Mouse (Mus musculus) cerebellum, adult 11-12 months (tissue): ENCODE measurements around the gene Sh3pxd2a.

ENCODE experiments used
- DNase-seq: peaks from one replicate; pipeline ENCODE4 v3.0.0; 2022

The Sh3pxd2a gene

DNA sequence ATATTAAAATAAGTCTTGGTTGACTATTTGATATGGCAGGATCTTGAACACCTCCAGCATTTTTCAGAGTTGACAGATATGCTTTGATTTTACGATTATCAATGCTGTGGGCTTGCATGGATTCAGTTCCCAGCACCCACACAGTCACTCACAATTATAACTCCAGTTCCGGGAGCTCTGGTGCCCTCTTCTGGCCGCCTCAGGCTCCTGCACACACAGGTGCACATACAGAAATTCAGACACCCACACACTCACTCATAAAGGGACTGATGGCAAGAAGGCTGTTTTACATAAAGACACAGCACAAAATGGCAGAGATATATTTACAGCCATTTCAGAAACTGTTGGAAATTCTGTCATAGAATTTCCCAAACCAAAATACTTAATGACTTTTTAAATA lies 25.0 kb upstream of the Sh3pxd2a start:
- no peak for DNase-seq

DNA sequence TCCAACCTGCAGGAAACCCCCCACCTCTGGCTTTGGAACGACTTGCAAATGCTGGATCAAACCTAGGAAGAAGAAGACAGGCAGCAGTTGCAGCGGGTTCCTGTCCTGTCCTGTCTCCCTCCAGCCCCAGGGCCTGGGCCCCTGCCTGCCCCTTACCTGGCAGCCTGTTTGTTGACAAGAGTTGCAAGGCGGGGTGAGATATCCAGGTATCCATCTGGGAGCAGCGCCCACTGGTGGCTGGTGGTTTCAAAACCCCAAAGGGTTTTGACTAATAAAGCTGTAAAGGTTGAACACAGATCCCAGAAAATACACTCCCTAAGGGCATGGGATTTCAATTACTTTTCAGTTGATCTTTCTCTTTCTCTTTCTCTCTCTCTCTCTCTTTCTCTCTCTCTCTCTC lies 24.0 kb upstream of the Sh3pxd2a start:
- no peak for DNase-seq

DNA sequence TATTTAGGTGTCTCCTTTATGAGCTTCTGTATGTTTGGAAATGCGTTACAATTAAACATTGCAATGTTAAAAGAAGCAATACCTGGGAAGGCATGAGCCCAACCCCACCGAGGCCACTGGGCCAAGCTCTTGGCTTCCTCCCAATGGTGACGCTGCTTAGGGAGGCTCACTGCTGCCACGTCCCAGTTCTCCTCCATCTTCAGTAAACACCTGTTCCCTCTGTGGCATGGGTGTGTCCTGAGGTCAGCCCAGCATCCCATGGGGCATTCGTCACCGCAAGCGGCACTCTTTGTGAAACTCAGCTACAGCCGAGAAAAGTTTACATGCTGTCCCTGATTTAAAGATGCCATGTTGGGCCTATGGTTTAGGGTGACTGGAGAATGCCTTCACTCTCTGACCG lies 23.4 kb upstream of the Sh3pxd2a start:
- DNase-seq, result no peak

DNA sequence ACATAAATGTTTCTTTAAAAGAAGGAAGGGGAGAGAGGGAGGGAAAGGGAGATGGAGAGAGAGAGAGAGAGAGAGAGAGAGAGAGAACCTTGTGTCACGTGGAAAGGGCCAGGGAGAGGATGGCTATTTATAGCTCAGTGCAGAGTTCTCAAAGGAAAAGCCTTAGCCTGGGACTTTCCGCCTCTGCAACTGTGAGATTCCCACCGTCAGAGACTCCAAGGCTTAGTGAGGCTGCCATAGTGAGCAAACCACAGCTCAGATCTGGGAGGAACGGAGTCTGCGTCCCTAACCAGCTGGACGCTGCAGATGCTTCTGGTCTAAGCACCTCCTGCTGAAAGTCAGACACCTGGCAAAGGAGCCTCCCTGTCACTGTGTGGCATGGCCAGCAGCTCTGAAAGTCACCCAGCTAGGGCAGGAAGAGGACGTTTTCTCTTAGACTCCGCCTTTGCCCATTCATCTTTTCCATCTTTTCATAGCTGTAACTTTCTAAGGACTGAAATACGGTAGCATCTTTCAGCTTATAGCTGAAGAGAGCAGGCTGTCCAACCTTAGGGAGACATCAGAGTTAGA lies 21.9 kb upstream of the Sh3pxd2a start:
- DNase-seq, result no peak

DNA sequence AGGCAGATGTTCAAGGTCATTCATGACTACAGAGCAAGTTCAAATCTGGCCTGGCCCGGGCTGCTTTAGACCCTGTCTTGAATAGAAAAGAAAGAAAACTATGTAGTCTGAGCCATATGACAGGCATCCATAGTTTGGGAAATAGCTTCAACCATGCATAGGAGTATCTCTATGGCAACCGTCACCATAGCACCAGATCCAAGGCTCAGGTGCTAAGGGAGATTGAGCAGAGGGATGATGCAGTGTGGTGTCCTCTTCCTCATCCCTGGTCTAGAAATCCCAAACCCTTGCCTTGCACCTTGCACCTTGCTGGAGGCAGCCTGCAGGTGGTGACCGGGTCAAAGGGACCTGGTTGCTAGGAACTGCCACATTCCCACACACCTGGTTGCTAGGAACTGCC lies 19.9 kb upstream of the Sh3pxd2a start:
- DNase-seq, result no peak

DNA sequence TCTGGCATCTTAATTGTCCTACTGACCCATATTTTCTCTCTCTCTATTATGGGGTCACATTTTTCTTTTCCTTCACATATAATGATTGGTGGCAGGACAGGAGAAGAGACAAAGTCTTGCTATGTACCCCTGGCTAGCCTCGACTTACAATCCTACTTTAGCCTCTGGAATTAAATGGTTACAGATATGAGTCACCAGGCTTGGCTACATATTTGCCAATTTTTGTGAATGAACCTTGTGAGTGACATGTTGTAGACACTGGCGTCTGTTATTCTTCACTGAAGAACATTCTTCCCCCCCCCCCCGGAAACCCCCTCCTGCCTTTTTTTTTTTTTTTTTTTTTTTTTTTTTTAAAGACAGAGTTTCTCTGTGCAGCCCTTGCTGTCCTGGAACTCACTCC lies 19.1 kb upstream of the Sh3pxd2a start:
- DNase-seq, result no peak

DNA sequence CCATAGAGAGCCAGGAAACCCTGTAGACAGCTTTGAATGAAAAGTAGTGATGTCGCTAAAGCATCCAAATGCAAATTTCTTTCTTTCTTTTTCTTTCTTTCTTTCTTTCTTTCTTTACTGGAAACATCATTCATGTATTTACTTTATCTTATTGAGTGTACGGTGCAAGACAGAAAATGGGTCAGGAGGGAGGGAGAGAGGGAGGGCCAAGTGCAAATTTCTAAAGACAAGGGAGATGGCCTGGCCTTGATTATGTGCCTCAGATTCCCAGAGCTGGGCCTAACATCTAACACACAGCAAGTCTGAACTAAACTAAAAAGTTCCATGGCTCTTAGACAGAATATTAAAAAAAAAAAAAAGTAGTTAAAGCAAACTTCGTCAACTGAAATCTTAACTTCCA lies 9.3 kb upstream of the Sh3pxd2a start:
- no peak for DNase-seq

DNA sequence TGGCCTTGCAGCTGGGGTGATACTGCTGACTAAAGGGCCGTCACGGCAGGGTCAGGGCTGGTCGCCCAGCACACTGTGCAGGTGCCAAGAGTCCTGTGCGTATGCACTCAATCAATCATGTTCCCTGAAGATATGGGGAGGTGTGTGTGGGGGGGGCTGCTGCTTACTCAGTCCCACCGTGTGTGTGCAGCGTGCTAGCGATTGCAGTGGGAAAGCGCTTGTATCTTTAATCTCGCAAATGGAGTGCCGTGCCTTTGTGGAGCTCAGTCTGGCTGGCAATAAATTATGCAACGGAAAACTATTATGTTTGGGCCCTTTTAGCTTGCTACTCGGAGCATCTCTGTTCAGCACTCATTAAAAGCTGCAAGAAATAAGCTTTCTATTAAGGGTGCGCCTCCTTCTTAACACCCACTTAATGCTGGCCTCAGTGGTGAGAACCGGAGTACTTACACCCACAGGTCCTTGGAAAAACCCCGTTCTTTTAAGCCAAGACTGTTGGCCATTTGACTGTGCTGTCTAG lies 8.7 kb upstream of the Sh3pxd2a start:
- DNase-seq, result no peak

DNA sequence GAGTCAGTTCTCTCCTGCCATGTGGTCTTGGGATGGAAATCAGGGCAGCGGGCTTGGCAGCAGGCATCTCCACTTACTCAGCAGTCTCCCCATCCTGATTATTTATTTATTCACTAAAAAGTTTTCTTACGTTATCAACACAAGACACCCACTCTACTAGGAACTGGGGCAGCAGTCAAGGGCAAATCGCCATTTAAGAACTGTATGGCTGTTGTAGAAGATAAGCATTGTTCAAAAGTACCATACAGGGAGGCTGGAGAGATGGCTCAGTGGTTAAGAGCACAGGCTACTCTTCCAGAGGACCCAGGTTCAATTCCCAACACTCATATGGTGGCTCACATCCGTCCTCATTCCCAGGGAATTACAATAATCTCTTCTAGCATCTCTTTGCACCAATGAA lies 7.6 kb upstream of the Sh3pxd2a start:
- no peak for DNase-seq

DNA sequence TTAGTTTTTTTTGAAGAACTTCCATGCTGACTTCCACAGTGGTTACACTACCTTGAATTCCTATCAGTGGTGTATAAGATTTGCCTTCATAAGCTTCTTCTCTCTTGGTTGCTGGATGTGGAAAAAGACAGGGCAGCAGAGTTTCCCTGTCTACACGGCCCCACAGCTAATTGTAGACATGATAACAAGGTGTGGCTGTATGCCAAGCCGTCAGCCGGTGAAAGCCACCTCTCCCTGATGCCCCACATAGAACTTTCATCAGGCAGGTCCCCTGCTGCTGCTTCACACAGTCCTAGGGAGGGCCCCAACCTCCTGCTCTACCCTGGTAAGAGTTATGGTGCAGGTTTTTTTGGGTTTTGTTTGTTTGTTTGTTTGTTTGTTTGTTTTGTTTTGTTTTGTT lies 4.5 kb upstream of the Sh3pxd2a start:
- DNase-seq, result no peak

DNA sequence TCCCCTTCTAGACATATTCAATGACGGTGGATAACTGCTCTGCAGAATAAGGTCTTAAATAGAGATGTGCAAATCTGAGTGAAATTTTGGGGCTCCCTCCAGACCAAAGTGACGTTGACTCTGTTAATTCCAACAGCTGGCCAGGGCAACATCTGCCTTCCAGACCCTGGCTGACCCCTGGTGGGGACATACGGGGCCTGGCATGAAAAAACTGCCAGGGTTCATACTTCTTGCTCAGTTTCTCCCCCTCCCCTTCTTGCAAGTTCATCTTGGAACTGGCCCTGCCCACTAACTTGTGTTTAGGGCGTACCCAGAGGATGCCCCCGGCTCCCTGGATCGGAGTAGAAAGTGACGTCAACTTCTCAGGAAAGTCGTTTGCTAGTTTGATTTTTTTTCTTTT lies 2.6 kb upstream of the Sh3pxd2a start:
- DNase-seq, result no peak

DNA sequence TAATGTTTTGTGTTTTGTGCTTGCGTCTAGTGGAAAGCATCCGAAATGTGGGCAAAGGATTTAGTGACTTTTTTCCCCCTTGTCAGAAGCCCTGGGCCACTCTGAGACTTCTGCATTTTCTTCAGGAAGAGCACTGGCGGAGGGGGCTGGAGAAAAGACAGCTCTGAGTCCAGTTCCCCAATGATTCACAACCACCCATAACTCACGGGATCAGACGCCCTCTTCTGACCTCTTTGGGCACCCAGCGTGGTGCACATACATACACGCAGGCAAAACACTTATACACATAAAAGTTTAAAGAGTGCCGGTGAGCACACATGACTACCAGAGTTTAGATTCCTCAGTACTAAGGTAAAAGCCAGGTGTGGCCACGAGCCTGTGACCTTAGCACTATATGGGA lies 1.3 kb upstream of the Sh3pxd2a start:
- no peak for DNase-seq

DNA sequence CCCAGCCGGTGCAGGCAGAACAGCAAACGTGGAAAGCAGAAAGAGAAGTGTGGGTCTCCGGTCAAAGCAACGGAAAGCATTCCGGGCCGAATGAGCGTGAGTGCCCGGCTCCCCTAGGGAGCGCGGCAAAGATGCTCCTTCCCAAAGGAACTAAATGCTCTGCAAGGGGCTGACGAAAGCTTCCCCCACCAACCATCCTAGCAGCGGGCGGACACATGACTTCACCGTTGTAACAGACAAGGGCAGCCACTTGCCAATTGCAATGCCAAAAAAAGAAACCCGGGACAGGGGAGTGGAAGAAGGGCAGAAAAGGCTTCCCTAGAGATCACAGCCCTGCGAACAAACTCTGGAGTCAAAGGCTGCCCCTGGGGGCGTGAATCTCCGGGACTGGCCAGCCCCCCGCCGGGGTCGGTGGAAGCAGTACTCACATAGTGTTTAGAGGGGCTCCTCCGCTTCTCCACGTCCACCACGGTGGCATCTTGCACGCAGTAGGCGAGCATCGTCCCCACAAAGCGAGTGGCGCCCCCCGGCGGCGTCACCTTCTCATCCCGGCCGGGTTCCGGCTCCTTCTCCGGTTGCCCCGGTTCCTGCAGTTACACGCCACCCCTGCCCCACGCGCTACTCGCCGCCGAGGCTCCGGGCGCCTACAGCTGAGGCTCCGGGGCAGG lies 431 bp downstream of the Sh3pxd2a start:
- DNase-seq, result peak; percentile 13

DNA sequence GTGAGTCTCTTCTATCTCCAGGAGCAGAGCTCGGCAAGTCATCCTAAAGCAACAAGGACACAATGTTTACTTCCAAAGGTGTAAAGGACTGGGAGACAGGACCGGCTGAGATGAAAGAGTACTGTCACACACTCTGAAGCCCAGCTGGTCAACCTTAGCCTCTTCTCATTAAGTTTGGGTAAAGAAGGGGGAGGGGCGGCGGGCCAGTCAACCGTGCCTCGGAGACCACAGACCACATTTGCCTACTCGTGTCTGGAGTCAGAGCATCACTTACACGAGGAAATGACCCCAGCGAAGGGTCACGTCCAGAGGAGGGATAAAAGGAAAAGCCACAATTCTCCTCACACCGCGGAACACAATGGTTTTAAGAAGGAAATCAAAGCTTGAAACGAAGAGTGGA lies 995 bp downstream of the Sh3pxd2a start:
- DNase-seq, result no peak

DNA sequence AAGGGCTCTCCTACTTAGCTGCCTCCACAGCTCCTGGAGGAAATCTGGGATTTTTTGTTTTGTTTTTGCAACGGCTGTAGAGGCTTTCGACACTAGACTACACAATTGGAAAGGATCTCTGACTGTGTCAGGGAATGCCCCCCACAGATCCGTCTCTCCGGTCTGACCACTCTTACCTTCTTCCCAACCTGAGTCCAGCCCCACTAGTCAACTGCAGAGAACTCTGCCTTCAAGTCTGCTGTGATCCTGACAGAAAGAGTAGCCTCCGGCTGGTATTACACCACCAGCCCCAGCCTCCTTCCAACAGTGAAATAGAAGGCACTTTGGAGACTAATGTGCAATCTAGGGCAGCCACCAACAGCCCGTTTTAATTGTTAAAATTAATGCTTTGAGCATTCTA lies 1.5 kb downstream of the Sh3pxd2a start:
- DNase-seq, result no peak

DNA sequence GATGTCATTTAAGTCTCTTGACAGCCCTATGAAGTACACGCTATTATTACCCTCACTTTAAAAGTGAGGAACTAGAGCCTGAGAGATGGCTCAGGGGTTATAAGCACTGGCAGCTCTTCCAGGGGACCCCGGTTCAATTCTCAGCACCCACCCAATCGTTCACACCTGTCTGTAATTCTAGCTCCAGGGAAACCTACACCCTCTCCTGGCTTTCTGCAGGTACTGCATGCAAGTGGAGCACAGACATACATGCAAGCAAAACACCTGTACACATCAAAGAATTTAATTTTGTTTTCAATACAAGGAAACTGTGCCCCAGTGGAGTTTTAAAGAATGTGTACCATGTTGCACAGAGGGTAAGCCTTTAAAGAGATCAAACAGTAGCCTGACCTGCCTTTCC lies 2.4 kb downstream of the Sh3pxd2a start:
- no peak for DNase-seq

DNA sequence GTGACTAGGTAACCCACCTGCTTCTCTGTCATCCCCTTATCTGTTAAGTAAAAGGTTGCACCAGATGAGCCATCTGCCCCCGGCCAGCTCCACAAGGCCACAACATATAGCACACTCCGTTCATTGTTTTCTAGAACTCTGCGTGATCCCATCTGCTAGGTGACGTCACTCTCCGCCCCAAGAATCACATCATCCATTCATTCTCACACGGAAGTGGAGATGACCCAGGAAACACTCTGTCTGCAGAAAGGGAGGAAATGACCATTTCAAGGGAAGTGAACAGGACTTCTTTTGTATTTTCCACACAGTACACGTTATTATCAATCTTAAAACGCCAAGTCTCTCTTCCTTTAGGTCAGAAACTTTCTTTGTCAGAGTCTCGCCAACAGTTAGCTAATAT lies 2.8 kb downstream of the Sh3pxd2a start:
- DNase-seq, result no peak

DNA sequence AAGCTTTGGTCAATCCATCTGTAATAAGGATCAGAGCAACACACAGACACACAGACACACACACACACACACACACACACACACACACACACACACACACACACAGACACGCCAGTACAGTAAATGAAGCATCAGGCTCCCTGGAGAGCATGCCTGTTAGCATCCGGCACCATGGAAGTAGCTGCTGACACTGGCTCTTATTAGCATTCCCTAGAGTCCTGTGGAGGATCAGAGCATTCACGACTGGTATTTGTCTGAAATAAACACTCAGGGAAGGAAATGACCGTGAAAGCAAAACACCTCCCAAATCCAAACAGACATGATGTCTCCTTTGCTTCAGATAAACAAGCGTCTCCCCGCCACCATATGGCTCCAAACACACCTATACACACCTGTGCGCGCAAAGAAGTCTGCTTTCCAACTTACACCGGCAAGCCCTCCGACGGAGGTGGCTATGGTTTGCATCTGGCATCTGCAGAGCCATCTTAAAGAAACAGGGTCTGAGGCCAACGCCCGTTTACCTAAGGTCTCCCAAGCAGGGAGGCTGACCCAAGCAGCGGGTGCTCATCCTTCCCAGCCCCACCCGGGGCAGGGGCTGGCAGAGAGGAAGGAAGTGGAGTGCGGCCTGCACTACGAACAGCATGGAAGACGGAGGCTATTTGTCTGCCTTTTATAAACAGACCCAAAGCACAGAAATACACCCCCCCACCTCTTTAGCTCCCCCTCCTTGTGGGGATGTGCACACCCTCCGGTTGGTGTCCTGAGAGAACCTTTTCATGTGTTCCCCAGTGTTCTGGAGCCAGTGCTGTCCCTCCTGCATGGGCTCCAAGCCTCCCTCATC lies 3.9 kb downstream of the Sh3pxd2a start:
- no peak for DNase-seq

DNA sequence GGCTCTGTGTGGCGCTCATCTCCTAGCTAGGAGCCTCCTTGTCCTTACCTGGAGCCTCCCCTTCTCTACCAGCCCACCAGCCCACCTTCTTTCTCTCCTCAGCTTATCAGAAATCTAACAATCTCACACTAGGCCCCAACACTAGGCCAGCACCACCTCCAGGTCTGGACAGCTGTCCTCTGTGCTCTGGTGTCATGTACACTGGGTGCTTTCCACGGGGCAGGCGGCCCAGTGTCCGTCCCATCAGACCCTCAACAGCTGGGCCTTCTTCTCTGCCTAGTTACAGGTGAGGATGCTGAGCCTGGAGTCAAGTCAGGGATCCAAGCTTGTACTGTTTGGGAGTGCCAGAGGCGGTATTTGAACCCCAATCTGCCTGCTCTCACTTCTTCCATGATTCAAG lies 5.0 kb downstream of the Sh3pxd2a start:
- DNase-seq, result no peak

DNA sequence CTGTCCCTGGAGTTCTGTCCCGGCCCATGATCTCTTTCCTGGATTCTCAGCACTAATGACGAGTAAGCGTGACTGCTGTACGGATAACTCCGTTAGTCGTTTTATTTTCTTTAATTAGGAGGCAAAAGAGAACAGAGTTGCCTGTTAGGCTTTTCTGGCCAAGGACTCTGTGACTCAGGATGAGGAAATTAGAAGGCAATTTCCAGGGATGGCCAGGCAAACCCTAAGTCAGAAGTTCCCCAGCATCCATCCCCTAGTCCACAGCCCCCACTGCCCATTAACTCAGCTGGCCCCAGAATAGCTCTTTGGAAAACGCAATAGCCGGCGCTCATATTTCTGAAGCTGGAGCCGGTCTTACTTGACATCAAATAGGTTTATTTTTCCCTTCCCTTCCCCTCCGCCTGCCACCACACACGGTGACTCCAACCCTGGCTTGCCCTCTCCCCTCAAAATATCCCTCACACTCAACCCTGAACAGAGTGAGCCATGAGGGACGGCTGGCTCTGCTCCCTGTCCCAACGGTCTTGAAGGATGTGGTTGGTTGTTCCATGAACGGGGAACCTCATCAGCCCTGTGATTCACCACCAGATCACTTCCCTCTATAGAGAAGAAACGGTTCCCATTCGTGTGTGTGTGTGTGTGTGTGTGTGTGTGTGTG lies 5.6 kb downstream of the Sh3pxd2a start:
- no peak for DNase-seq

DNA sequence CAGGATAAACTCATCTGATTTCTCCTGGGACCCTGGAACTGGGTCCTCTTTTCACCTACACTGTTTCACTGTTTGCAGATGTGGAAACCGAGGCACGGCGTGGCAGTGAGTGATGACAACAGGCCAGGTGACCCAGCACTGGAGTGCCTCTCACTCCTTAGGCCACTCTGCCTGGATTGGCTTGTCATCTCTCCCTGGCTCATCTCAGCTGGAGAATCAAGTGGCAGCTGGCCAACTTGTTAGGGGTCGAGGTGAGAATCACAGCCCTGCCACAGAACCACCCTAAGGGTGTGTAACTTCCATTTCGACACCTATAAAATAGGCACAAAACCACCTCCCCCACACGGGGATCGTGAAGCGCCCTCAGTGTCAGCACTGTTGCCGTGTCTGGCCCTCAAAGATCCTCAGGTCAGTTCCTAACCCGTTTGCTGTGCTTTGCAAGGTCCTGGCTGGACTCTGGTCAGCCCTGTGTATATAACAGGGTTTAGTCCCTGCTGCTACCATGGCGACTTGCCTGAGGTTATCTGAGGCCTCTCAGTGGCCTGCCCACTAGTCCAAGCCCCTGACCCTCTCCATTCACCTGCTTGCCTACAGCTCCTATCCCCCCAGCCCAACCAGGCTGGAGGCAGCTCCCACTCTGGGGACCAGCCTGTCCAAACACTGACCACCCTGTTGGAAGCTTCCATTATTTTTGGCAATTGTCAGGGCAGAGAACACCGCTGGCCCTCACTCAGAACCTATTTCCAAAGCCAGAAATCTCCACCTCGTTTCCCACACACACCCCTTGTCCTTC lies 6.3 kb downstream of the Sh3pxd2a start:
- DNase-seq, result no peak

DNA sequence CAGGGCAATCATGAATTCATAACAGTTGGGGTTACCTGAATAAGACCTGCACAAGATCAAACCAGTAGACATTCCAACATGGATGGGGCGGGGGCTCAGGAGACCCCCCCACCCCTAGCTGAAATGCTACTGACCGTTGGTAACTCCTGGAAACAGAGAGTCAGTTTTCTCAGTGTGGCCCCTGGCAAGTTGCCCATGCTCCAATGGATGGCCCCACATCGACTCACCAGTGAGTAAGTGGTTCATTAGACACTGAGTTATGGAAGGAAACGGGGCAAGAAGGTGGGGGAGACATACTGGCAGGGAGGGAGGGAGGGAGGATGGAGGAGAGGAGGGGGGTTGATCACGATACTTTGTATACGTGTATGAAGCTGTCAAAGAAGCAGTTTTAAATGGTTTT lies 8.2 kb downstream of the Sh3pxd2a start:
- no peak for DNase-seq
